Mouse (Mus musculus): ENCODE data around the gene Lrrtm3. TPM values are rescaled to one million over a fixed set of nuclear protein-coding genes. Genes with fewer than 3 reads are reported as not detected.

Gene Lrrtm3
- polyA plus RNA-seq, 1 experiment = 0.25 TPM

DNA sequence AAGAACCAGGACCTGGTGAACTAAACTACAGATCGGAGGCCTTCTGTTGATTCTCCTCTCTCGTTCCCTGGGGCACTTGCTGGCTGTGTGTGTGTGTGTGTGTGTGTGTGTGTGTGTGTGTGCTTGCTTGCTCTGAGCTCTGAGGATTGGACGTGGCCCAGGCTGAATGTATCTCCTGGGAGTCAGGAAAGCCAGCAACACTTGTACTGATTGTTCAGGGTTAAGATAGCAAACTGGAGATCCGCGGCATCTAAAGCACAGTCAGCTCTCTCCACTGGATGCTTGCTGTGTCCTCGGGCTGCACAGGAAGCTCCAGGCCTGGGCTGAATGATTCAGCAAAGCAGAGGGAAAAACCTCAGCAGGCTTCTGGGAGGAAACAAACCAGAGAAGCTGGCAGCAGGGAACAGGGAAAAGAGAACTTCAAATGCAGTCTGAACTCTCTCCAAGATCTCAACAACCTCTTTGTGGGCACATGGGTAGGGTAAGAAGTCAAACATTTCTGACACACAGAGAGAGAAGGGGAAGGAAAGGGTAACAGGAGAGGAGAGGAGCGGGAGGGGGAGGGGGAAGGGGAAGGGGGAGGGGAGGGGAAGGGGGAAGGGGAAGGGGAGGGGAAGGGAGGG, 135.7 kb downstream of the Lrrtm3 start:
- H3K4me1 ChIP-seq (ENCODE audit: control insufficient read depth, insufficient read depth, insufficient read length, low read length) = no peaks in the 10 kb centered on the region
- WGBS = 21% methylated on average over 6 of the region's 7 CpGs
- H3K36me3 ChIP-seq (ENCODE audit: control insufficient read depth, insufficient read depth, low read length) = no peaks in the 10 kb centered on the region
- no peak overlapping the region for H3K27ac ChIP-seq (ENCODE audit: insufficient read depth, low read depth, low read length)
- TF ChIP-seq POLR2A (IDR thresholded peaks at IDR 0.05; ENCODE audit: low read depth, low read length) (no peak), CTCF (IDR thresholded peaks at IDR 0.05; ENCODE audit: extremely low read depth, insufficient read length, insufficient replicate concordance, low read depth, low read length) (no peak)
- no peak overlapping the region for H3K4me3 ChIP-seq (ENCODE audit: low read depth, low read length)
- no peaks in the 10 kb centered on the region for H3K27me3 ChIP-seq (ENCODE audit: control insufficient read depth, insufficient read depth, low read length)

DNA sequence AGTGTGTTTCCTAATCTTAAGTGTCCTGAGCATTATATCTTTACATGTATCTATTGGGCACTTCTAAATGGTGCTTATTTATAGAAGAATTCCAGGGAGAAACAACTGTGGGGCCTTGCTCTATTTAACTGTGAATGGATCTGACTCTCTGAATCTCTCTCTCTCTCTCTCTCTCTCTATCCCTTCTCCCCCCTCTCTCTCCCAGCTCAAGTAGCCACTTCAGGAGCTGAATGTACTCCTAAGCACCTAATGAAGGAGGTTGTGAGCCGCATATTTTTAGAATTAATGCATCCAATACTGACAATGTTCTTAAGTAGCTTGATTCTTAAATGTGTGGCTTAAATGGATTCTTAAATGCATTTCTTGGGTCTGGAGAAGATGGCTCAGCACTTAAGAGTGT, 138.6 kb downstream of the Lrrtm3 start:
- TF ChIP-seq CTCF (IDR thresholded peaks at IDR 0.05; ENCODE audit: extremely low read depth, insufficient read length, insufficient replicate concordance, low read depth, low read length) = no peak
- TF ChIP-seq POLR2A (IDR thresholded peaks at IDR 0.05; ENCODE audit: low read depth, low read length) = no peak
- H3K27ac ChIP-seq (ENCODE audit: insufficient read depth, low read depth, low read length) = no peak overlapping the region
- whole genome bisulfite sequencing = 86% methylated on average over 1 of the region's 1 CpGs

DNA sequence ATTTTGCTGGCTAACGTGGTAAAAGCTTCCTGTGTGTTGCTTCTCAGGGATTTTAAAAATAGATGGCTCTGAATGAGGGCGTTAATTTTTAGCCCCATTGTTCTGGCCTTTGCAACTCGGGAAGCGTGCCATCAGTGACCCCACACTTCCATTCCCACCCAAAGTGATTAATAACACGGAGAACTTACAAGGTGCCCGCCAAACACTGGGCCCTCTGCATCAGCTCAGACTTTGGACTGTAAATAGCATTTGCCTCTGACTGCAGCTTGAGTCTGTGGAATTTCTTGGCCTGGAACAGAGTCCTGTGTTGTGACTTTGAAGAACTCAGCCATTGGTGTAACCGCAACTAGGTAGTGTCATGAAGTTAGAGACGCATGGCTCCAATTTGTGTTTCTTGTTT, 139.2 kb downstream of the Lrrtm3 start:
- Histone ChIP-seq H3K36me3 (ENCODE audit: control insufficient read depth, insufficient read depth, low read length) (no peaks in the 10 kb centered on the region), H3K27ac (ENCODE audit: insufficient read depth, low read depth, low read length) (no peak overlapping the region), H3K4me3 (ENCODE audit: low read depth, low read length) (no peak overlapping the region), H3K4me1 (ENCODE audit: control insufficient read depth, insufficient read depth, insufficient read length, low read length) (no peaks in the 10 kb centered on the region), H3K27me3 (ENCODE audit: control insufficient read depth, insufficient read depth, low read length) (no peaks in the 10 kb centered on the region)
- no peak for TF ChIP-seq POLR2A (IDR thresholded peaks at IDR 0.05; ENCODE audit: low read depth, low read length)
- TF ChIP-seq CTCF (IDR thresholded peaks at IDR 0.05; ENCODE audit: extremely low read depth, insufficient read length, insufficient replicate concordance, low read depth, low read length) = no peak
- 44% methylated on average over 8 of the region's 8 CpGs for WGBS

More for the DNA sequence above, 138.6 kb downstream of the Lrrtm3 start:
- no peaks in the 10 kb centered on the region for H3K4me1 ChIP-seq (ENCODE audit: control insufficient read depth, insufficient read depth, insufficient read length, low read length)
- no peaks in the 10 kb centered on the region for H3K36me3 ChIP-seq (ENCODE audit: control insufficient read depth, insufficient read depth, low read length)
- H3K27me3 ChIP-seq (ENCODE audit: control insufficient read depth, insufficient read depth, low read length) = no peaks in the 10 kb centered on the region
- H3K4me3 ChIP-seq (ENCODE audit: low read depth, low read length) = no peak overlapping the region

- H3K36me3 ChIP-seq (ENCODE audit: control insufficient read depth, insufficient read depth, low read length) = no peaks in the 10 kb centered on the region
- no peak overlapping the region for H3K4me3 ChIP-seq (ENCODE audit: low read depth, low read length)
- 75% methylated on average over 4 of the region's 4 CpGs for WGBS
- no peak overlapping the region for H3K27ac ChIP-seq (ENCODE audit: insufficient read depth, low read depth, low read length)
- H3K27me3 ChIP-seq (ENCODE audit: control insufficient read depth, insufficient read depth, low read length) = no peaks in the 10 kb centered on the region
- no peaks in the 10 kb centered on the region for H3K4me1 ChIP-seq (ENCODE audit: control insufficient read depth, insufficient read depth, insufficient read length, low read length)
- no peak for TF ChIP-seq CTCF (IDR thresholded peaks at IDR 0.05; ENCODE audit: extremely low read depth, insufficient read length, insufficient replicate concordance, low read depth, low read length)
- TF ChIP-seq POLR2A (IDR thresholded peaks at IDR 0.05; ENCODE audit: low read depth, low read length) = no peak
These were observed 142.8 kb downstream of the Lrrtm3 start for GRCm38 (mm10) chr10:63947266-63947665.

DNA sequence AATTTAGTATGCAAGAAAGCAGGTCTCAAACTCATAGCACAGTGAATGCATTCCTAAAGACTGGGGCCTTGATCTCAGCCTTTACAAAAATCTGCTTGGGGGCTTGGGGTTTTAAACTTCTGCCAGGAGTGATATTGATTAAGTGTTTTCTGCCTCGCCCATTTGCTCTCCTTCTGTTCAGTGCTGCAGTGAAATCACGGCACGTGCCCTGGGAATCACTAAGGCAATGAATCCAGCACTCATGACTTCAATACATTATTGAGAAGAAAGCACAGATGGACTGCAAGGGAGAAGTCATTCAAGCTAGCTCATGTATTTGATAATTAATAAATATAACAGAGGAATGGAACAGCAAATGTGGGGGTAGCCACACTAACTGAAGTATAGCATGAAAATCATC, 144.5 kb downstream of the Lrrtm3 start:
- Histone ChIP-seq H3K4me3 (ENCODE audit: low read depth, low read length) (no peak overlapping the region), H3K27me3 (ENCODE audit: control insufficient read depth, insufficient read depth, low read length) (no peaks in the 10 kb centered on the region), H3K27ac (ENCODE audit: insufficient read depth, low read depth, low read length) (no peak overlapping the region), H3K4me1 (ENCODE audit: control insufficient read depth, insufficient read depth, insufficient read length, low read length) (no peaks in the 10 kb centered on the region), H3K36me3 (ENCODE audit: control insufficient read depth, insufficient read depth, low read length) (no peaks in the 10 kb centered on the region)
- 60% methylated on average over 3 of the region's 3 CpGs for WGBS
- TF ChIP-seq CTCF (IDR thresholded peaks at IDR 0.05; ENCODE audit: extremely low read depth, insufficient read length, insufficient replicate concordance, low read depth, low read length) = no peak
- TF ChIP-seq POLR2A (IDR thresholded peaks at IDR 0.05; ENCODE audit: low read depth, low read length) = no peak

DNA sequence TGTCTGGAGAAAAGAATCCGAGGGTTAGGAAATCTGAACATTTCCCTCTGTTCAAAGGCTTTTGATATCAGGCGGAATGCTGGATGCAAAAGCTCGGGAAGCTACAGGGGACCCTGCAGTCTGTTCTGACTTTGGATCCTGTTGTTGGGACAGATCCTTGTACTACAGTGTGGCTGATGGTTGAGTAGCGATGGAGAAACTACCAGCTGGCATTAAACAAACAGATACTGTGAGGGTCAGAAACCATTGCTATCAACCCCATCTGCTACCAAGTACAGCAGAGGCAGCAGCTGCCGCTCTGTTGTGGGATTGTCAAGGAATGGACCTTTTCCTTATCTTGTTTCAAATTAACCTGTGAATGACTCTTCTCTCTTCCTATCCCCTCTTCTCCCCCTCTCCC, 156.1 kb downstream of the Lrrtm3 start:
- 58% methylated on average over 5 of the region's 5 CpGs for WGBS
- Histone ChIP-seq H3K36me3 (ENCODE audit: control insufficient read depth, insufficient read depth, low read length) (no peaks in the 10 kb centered on the region), H3K4me3 (ENCODE audit: low read depth, low read length) (no peak overlapping the region), H3K27ac (ENCODE audit: insufficient read depth, low read depth, low read length) (no peak overlapping the region), H3K4me1 (ENCODE audit: control insufficient read depth, insufficient read depth, insufficient read length, low read length) (no peaks in the 10 kb centered on the region), H3K27me3 (ENCODE audit: control insufficient read depth, insufficient read depth, low read length) (no peaks in the 10 kb centered on the region)
- TF ChIP-seq CTCF (IDR thresholded peaks at IDR 0.05; ENCODE audit: extremely low read depth, insufficient read length, insufficient replicate concordance, low read depth, low read length) (no peak), POLR2A (IDR thresholded peaks at IDR 0.05; ENCODE audit: low read depth, low read length) (no peak)

DNA sequence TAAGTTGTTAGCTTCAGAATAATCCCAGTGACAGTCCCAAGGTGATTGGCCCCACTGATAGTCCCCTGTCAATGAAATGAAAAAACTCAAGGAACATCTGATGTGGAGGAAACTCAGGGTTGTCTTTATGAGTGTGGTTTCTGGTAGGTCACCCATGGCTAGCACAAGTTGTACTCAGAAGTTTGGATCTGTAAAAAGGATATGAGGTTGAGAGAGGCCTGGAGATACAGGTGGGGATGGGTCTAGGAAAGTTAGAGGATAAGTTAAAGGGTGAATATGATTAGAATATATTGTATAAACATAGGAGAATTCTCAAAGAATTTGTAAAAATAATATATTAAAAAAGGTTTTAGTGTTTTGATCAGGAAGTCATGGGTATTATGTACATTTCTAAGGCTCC, 162.7 kb downstream of the Lrrtm3 start, which contains the start of gene Gm10118:
Gene Gm10118, minus strand, starts transcription at position 101 of the 400 bp plus-strand sequence.
- Histone ChIP-seq H3K27ac (ENCODE audit: insufficient read depth, low read depth, low read length) (no peak within 1 kb of the TSS), H3K4me3 (ENCODE audit: low read depth, low read length) (no peak within 1 kb of the TSS), H3K27me3 (ENCODE audit: control insufficient read depth, insufficient read depth, low read length) (no peaks in the 10 kb centered on the region), H3K36me3 (ENCODE audit: control insufficient read depth, insufficient read depth, low read length) (no peaks in the 10 kb centered on the region), H3K4me1 (ENCODE audit: control insufficient read depth, insufficient read depth, insufficient read length, low read length) (no peaks in the 10 kb centered on the region)
- TF ChIP-seq CTCF (IDR thresholded peaks at IDR 0.05; ENCODE audit: extremely low read depth, insufficient read length, insufficient replicate concordance, low read depth, low read length) (no peak), POLR2A (IDR thresholded peaks at IDR 0.05; ENCODE audit: low read depth, low read length) (no peak)
